Mouse (Mus musculus) stomach, embryonic 14.5 days (tissue): ENCODE measurements around the gene Sh3bp2. TPM values are rescaled to one million over a fixed set of nuclear protein-coding genes. Genes with fewer than 3 reads are reported as not detected.
"Not testable (repeated sequence)": the region's sequence is repeated elsewhere in the genome, so short reads cannot be mapped to it uniquely, and the experiment has no call there.

Source experiments
- ATAC-seq: fragments of 200-750 bp; cut with Nextera tagmentation; 2 replicates; pipeline ENCODE4 v1.8.0; 2017; ENCODE audit warnings: low read depth, moderate TSS enrichment; ENCODE audit not compliant: insufficient number of reproducible peaks, insufficient read depth, low FRiP score
- H3K27ac ChIP-seq: fragments of 300-500 bp; sonication (generic); 2 replicates; pipeline ENCODE4 v1.5.1; 2014; ENCODE audit warnings: mild to moderate bottlenecking, low read length, moderate library complexity, mixed read lengths
- H3K27me3 ChIP-seq: fragments of 300-500 bp; sonication (generic); 2 replicates; pipeline ENCODE4 v1.6.1; 2014; ENCODE audit warnings: low read length, control low read depth, mixed read lengths; ENCODE audit not compliant: control insufficient read depth, insufficient read depth
- H3K36me3 ChIP-seq: fragments of 300-500 bp; sonication (generic); 2 replicates; pipeline ENCODE4 v1.6.1; 2014; ENCODE audit warnings: mild to moderate bottlenecking, control low read depth, low read length, moderate library complexity, mixed read lengths; ENCODE audit not compliant: control insufficient read depth, insufficient read depth
- H3K4me1 ChIP-seq: fragments of 300-500 bp; sonication (generic); 2 replicates; pipeline ENCODE4 v1.6.1; 2014; ENCODE audit warnings: low read length, control low read depth, mixed read lengths; ENCODE audit not compliant: control insufficient read depth, insufficient read depth
- H3K4me2 ChIP-seq: fragments of 300-500 bp; sonication (generic); replicated peaks from 2 replicates; pipeline ENCODE4 v1.6.1; 2014; ENCODE audit warnings: low read depth, low read length, control low read depth
- H3K4me3 ChIP-seq: fragments of 300-500 bp; sonication (generic); 2 replicates; pipeline ENCODE4 v1.5.1; 2014; ENCODE audit warnings: low read depth, low read length, control low read depth
- H3K9ac ChIP-seq: fragments of 300-500 bp; sonication (generic); replicated peaks from 2 replicates; pipeline ENCODE4 v1.6.1; 2014; ENCODE audit warnings: low read depth, mild to moderate bottlenecking, control low read depth, low read length, moderate library complexity, mixed read lengths
- H3K9me3 ChIP-seq: fragments of 300-500 bp; sonication (generic); 2 replicates; pipeline ENCODE4 v1.6.1; 2016; ENCODE audit warnings: low read depth, low read length, control low read depth; ENCODE audit not compliant: control insufficient read depth
- WGBS: fragments of 180-500 bp; shearing (Covaris S2); extraction: QIAGEN DNeasy Blood & Tissue Kit; methylation state at CpG from one replicate; pipeline ENCODE4 v1.1.7; 2014; 5-methylcytosine and 5-hydroxymethylcytosine counted together
- polyA plus RNA-seq: library from polyadenylated mRNA; unstranded; fragments of >200 nt; fragmentation: Nextera tagmentation; extraction: Ambion mirVana; gene quantifications from 2 replicates; pipeline ENCODE4 v1.2.1, GENCODE M21; 2014

Gene Sh3bp2
- polyA plus RNA-seq, 1 experiment from 2014 or later, result 9.4 TPM

- H3K36me3 ChIP-seq, H3K9me3 ChIP-seq, H3K4me3 ChIP-seq, H3K9ac ChIP-seq, H3K27me3 ChIP-seq, H3K4me2 ChIP-seq, H3K4me1 ChIP-seq: not testable (repeated sequence)
- 17% methylated on average over 10 of the region's 10 CpGs for WGBS
- ATAC-seq, result peak; percentile 87
- H3K27ac ChIP-seq, result peak overlapping the region; percentile 70; the same call in 1 of the 2 replicates
Measured at GRCm38 (mm10) chr5:34581671-34582313, 56.2 kb downstream of the Sh3bp2 start.

- 64% methylated on average over 5 of the region's 5 CpGs for WGBS
- Histone ChIP-seq H3K27ac (peak overlapping the region; percentile 70; the same call in 1 of the 2 replicates), H3K9me3 (no peaks in the 10 kb centered on the region), H3K9ac (no peak overlapping the region), H3K27me3 (no peaks in the 10 kb centered on the region), H3K36me3 (no peaks in the 10 kb centered on the region; the same call in 1 of the 2 replicates), H3K4me1 (peaks cover 9% of the 10 kb centered on the region; the same call in 1 of the 2 replicates), H3K4me2 (no peak overlapping the region; the same call in 1 of the 2 replicates), H3K4me3 (no peak overlapping the region)
- no peak for ATAC-seq
Measured at GRCm38 (mm10) chr5:34582314-34582675, 56.7 kb downstream of the Sh3bp2 start.

DNA sequence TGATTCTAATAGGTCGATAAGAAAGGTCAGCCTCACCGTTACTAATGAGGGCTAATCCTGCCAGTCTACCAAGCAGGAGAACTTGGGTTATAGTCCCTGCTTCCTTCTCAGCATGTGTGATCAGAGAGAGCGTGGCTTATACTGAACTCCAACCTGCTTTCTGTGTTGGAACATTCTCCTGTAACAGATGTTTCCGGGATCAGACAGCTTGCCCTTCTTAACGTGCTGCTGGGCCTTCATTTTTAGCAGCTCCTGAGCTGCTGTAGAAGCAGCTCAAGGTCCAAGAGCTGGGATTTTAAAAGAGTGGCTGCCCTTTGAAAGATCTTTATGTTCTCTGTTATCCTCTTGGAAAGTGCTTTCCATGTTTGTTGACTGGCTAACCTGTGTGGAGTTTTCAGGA, 59.6 kb downstream of the Sh3bp2 start:
- H3K27me3 ChIP-seq, result no peaks in the 10 kb centered on the region
- no peak overlapping the region for H3K27ac ChIP-seq
- H3K4me2 ChIP-seq, result no peak overlapping the region
- H3K9me3 ChIP-seq, result no peaks in the 10 kb centered on the region
- ATAC-seq, result no peak
- H3K4me3 ChIP-seq, result no peak overlapping the region
- no peaks in the 10 kb centered on the region for H3K36me3 ChIP-seq
- no peak overlapping the region for H3K9ac ChIP-seq
- WGBS, result 69% methylated on average over 5 of the region's 5 CpGs
- H3K4me1 ChIP-seq, result peaks cover 12% of the 10 kb centered on the region; the same call in 1 of the 2 replicates

- no peaks in the 10 kb centered on the region for H3K27me3 ChIP-seq
- no peak overlapping the region for H3K27ac ChIP-seq
- peaks cover 12% of the 10 kb centered on the region; the same call in 1 of the 2 replicates for H3K4me1 ChIP-seq
- no peak for ATAC-seq
- no peaks in the 10 kb centered on the region for H3K36me3 ChIP-seq
- WGBS, result 91% methylated on average over 5 of the region's 5 CpGs
- no peak overlapping the region for H3K4me3 ChIP-seq
- no peaks in the 10 kb centered on the region for H3K9me3 ChIP-seq
- no peak overlapping the region for H3K4me2 ChIP-seq
- no peak overlapping the region for H3K9ac ChIP-seq
Measured at GRCm38 (mm10) chr5:34587881-34588280, 62.2 kb downstream of the Sh3bp2 start.

GRCm38 (mm10) chr5:34590059-34590458, 64.4 kb downstream of the Sh3bp2 start:
- 28% methylated on average over 5 of the region's 5 CpGs for WGBS
- Histone ChIP-seq H3K9ac (no peak overlapping the region), H3K27ac (no peak overlapping the region), H3K27me3 (no peaks in the 10 kb centered on the region), H3K4me3 (no peak overlapping the region), H3K4me1 (peaks cover 12% of the 10 kb centered on the region; the same call in 1 of the 2 replicates), H3K9me3 (no peaks in the 10 kb centered on the region), H3K36me3 (no peaks in the 10 kb centered on the region), H3K4me2 (no peak overlapping the region)
- ATAC-seq, result no peak

DNA sequence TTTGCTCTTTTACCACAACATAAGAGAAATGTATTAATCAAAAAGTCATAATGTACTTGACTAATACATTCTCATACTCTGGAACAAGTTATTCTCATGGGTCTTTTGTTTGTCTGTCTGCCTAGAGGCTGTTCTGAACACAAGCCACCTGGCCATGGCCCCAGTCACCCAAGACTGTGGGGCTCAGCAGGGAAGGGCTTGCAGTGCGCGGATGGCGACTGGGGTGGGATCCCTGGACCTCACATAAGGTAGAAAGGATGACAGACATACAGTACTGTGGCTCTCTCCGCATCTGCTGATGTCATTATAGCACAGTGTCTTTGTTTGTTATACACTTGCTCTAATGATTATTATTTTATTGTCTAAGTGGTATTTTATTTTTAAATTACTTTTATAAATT, 65.1 kb downstream of the Sh3bp2 start:
- no peak overlapping the region for H3K9ac ChIP-seq
- peaks cover 12% of the 10 kb centered on the region; the same call in 1 of the 2 replicates for H3K4me1 ChIP-seq
- H3K9me3 ChIP-seq, result no peaks in the 10 kb centered on the region
- no peak overlapping the region for H3K27ac ChIP-seq
- ATAC-seq, result no peak
- no peaks in the 10 kb centered on the region for H3K36me3 ChIP-seq
- H3K4me2 ChIP-seq, result no peak overlapping the region
- H3K4me3 ChIP-seq, result no peak overlapping the region
- no peaks in the 10 kb centered on the region for H3K27me3 ChIP-seq
- WGBS, result 58% methylated on average over 4 of the region's 4 CpGs

- Histone ChIP-seq H3K4me1 (peaks cover 12% of the 10 kb centered on the region; the same call in 1 of the 2 replicates), H3K4me2 (no peak overlapping the region), H3K36me3 (no peaks in the 10 kb centered on the region), H3K27me3 (no peaks in the 10 kb centered on the region), H3K9ac (no peak overlapping the region), H3K27ac (no peak overlapping the region), H3K9me3 (no peaks in the 10 kb centered on the region), H3K4me3 (no peak overlapping the region)
- 72% methylated on average over 5 of the region's 5 CpGs for WGBS
- no peak for ATAC-seq
Measured at GRCm38 (mm10) chr5:34591388-34592004, 65.9 kb downstream of the Sh3bp2 start.

DNA sequence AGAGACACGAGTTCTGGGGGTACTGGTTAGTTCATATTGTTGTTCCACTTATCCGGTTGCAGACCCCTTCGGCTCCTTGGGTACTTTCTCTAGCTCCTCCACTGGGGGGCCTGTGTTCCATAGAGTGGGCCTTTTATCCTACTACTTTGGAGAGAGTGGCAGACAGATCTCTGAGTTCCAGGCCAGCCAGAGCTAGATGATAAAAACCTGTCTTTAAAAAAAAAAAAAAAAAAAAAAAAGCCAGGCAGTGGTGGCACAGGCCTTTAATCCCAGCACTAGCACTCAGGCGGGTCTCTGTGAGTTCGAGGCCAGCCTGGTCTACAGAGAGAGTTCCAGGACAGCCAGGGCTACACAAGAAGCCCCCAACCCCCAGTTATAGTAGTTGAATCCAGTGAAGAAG, 66.6 kb downstream of the Sh3bp2 start:
- WGBS, result 91% methylated on average over 5 of the region's 5 CpGs
- not testable (repeated sequence) for ATAC-seq

More for the DNA sequence above, 66.6 kb downstream of the Sh3bp2 start:
- not testable (repeated sequence) for H3K36me3 ChIP-seq, H3K27ac ChIP-seq, H3K4me2 ChIP-seq, H3K4me3 ChIP-seq, H3K27me3 ChIP-seq, H3K4me1 ChIP-seq, H3K9ac ChIP-seq, H3K9me3 ChIP-seq
